In genomic region chr17:11910668-11911398, GRCm38 (mm10) we compare ENCODE assay signal across 23 mouse cellular contexts.
A peak's percentile ranks its signal among the peaks of the same experiment; 100 is the strongest.
DNase-seq lines count a peak whose midpoint lies in the region; ATAC-seq and TF ChIP-seq lines count a peak whose summit lies in the region.
"Had no signal": no experiment of that assay in that cellular context is flagged by ENCODE, and none has a peak within 500 bp of the region (broad histone marks: within the 10 kb centered on the region; RNA-seq: fewer than 3 reads in every experiment).

No protein-coding gene starts in this region.

- no peak overlapping the region for H3K9ac ChIP-seq in forebrain, embryonic 14.5 days (ENCODE audit: low read length)
- no peak overlapping the region for H3K9ac ChIP-seq in forebrain, embryonic 12.5 days
- no peak overlapping the region for H3K9ac ChIP-seq in neural tube, embryonic 15.5 days (replicated peaks)
- H3K9ac ChIP-seq: embryonic facial prominence, embryonic 12.5 days; midbrain, embryonic 15.5 days had no signal

- TF ChIP-seq POLR2A in cortical plate, adult 2 months (IDR thresholded peaks at IDR 0.05; ENCODE audit: extremely low read depth, insufficient read depth, low read length): no peak

- no peak for TF ChIP-seq CTCF in cortical plate, adult 2 months (IDR thresholded peaks at IDR 0.05; ENCODE audit: extremely low read depth, insufficient read depth, low read length)

- WGBS in forebrain, embryonic 14.5 days: 56% methylated on average over 8 of the region's 8 CpGs
- WGBS in forebrain, embryonic 12.5 days: 71% methylated on average over 8 of the region's 8 CpGs
- WGBS in neural tube, embryonic 15.5 days: 64% methylated on average over 8 of the region's 8 CpGs

- peaks cover 9% of the 10 kb centered on the region for H3K4me1 ChIP-seq in forebrain, embryonic 14.5 days (ENCODE audit: control insufficient read depth, insufficient read depth, low read length)
- H3K4me1 ChIP-seq in forebrain, embryonic 12.5 days: peaks cover 18% of the 10 kb centered on the region
- H3K4me1 ChIP-seq in cortical plate, adult 2 months (ENCODE audit: control insufficient read depth, insufficient read depth, low read length): peaks cover 1% of the 10 kb centered on the region; the same call in 1 of the 2 replicates
- peaks cover 12% of the 10 kb centered on the region for H3K4me1 ChIP-seq in neural tube, embryonic 15.5 days

- no peak overlapping the region for H3K4me3 ChIP-seq in forebrain, embryonic 14.5 days (ENCODE audit: low read depth, low read length)
- no peak overlapping the region for H3K4me3 ChIP-seq in forebrain, embryonic 12.5 days (replicated peaks)
- no peak overlapping the region for H3K4me3 ChIP-seq in cortical plate, adult 2 months (ENCODE audit: insufficient read depth, low read length)
- no peak overlapping the region for H3K4me3 ChIP-seq in neural tube, embryonic 15.5 days (replicated peaks)
- H3K4me3 ChIP-seq: embryonic facial prominence, embryonic 12.5 days; gastrocnemius, adult 2 months; limb, embryonic 10.5 days; midbrain, embryonic 15.5 days; myocyte had no signal

- H3K36me3 ChIP-seq in forebrain, embryonic 14.5 days (ENCODE audit: control insufficient read depth, insufficient read depth, low read length): no peaks in the 10 kb centered on the region
- H3K36me3 ChIP-seq in forebrain, embryonic 12.5 days (replicated peaks): no peaks in the 10 kb centered on the region
- no peaks in the 10 kb centered on the region for H3K36me3 ChIP-seq in neural tube, embryonic 15.5 days
- H3K36me3 ChIP-seq: embryonic facial prominence, embryonic 12.5 days; limb, embryonic 10.5 days; midbrain, embryonic 15.5 days had no signal

- peak; percentile 84 for ATAC-seq in forebrain, embryonic 14.5 days
- no peak for ATAC-seq in forebrain, embryonic 12.5 days (ENCODE audit: low FRiP score)
- no peak for ATAC-seq in neural tube, embryonic 15.5 days (ENCODE audit: low FRiP score)
- ATAC-seq: CD4-positive, CD25-positive, alpha-beta regulatory T cell, adult 4 months; hindbrain, embryonic 16.5 days; intestine, embryonic 16.5 days; midbrain, embryonic 15.5 days had no signal

- H3K27me3 ChIP-seq in forebrain, embryonic 14.5 days (replicated peaks; ENCODE audit: control insufficient read depth, insufficient read depth, low read length): no peaks in the 10 kb centered on the region
- peaks cover 19% of the 10 kb centered on the region for H3K27me3 ChIP-seq in forebrain, embryonic 12.5 days
- 0 out of 2 replicates have a peak, but pooled peaks cover 5% of the 10 kb centered on the region for H3K27me3 ChIP-seq in neural tube, embryonic 15.5 days (replicated peaks)
- H3K27me3 ChIP-seq: midbrain, embryonic 15.5 days had no signal

- H3K4me2 ChIP-seq in forebrain, embryonic 14.5 days (ENCODE audit: low read length): no peak overlapping the region
- no peak overlapping the region for H3K4me2 ChIP-seq in forebrain, embryonic 12.5 days
- H3K4me2 ChIP-seq in neural tube, embryonic 15.5 days: no peak overlapping the region
- H3K4me2 ChIP-seq: embryonic facial prominence, embryonic 12.5 days; heart, embryonic 11.5 days; midbrain, embryonic 15.5 days had no signal

- no peaks in the 10 kb centered on the region for H3K9me3 ChIP-seq in forebrain, embryonic 14.5 days (replicated peaks; ENCODE audit: control insufficient read depth, low read length)
- H3K9me3 ChIP-seq in forebrain, embryonic 12.5 days: no peaks in the 10 kb centered on the region
- no peaks in the 10 kb centered on the region for H3K9me3 ChIP-seq in neural tube, embryonic 15.5 days (replicated peaks)
- H3K9me3 ChIP-seq: embryonic facial prominence, embryonic 12.5 days; limb, embryonic 10.5 days; midbrain, embryonic 15.5 days had no signal

- DNase-seq in forebrain, embryonic 14.5 days (ENCODE audit: low spot score): peak; percentile 81
- DNase-seq in layer of hippocampus, adult 9-11 months: peak; percentile 40
- DNase-seq in layer of hippocampus, postnatal 25 days (ENCODE audit: extremely low spot score in 1 of 2, low spot score in 1 of 2): no peak
- peak; percentile 15 for DNase-seq in retina, embryonic 14.5 days (ENCODE audit: low spot score)
- DNase-seq: adrenal gland, postnatal 14 days; cerebellum, adult 9-10 months; gastrocnemius, adult 2 months; kidney, postnatal 25 days; liver; lung, postnatal 4 days; right cerebral cortex, postnatal 25 days; spleen, adult 18-20 months had no signal

- no peak overlapping the region for H3K27ac ChIP-seq in forebrain, embryonic 14.5 days (ENCODE audit: low read depth, low read length)
- H3K27ac ChIP-seq in forebrain, embryonic 12.5 days: no peak overlapping the region
- 0 out of 2 replicates have a peak overlapping the region, but pooled peaks have one; percentile 25 for H3K27ac ChIP-seq in cortical plate, adult 2 months (ENCODE audit: insufficient read depth, low read length)
- no peak overlapping the region for H3K27ac ChIP-seq in neural tube, embryonic 15.5 days (replicated peaks)
- H3K27ac ChIP-seq: embryonic facial prominence, embryonic 12.5 days; gastrocnemius, adult 2 months; limb, embryonic 10.5 days; midbrain, embryonic 15.5 days had no signal

Comparison
In these comparisons a context has a peak if more than half of its experiments do, and no peak if none do; other contexts are left out.
1. DNase-seq: peak in forebrain, embryonic 14.5 days (single experiment), layer of hippocampus, adult 9-11 months (single experiment) and retina, embryonic 14.5 days (single experiment); none in layer of hippocampus, postnatal 25 days (0 of 2).